Mouse (Mus musculus) heart, postnatal 10 days (tissue): Measurements from ENCODE around the gene Il1f9. TPM values are rescaled to one million over a fixed set of nuclear protein-coding genes. Genes with fewer than 3 reads are reported as not detected.
A peak's percentile ranks its signal among the peaks of the same experiment; 100 is the strongest.
"Not testable (repeated sequence)": the region's sequence is repeated elsewhere in the genome, so short reads cannot be mapped to it uniquely, and the experiment has no call there.

Experiments
- DNase-seq, 2 experiments: peaks; one replicate each; pipeline ENCODE4 v3.0.0; 2021
- intact Hi-C: fragments of 180-260 bp; cut with DNase I; formaldehyde crosslinking; loops from one replicate; pipeline ENCODE4 v1.15.1; 2025
- total RNA-seq, 2 experiments: library from RNA; stranded (reverse); gene quantifications; 2 replicates each; pipeline ENCODE4 v1.2.3; 2021

Il1f9 gene
- not detected for total RNA-seq

DNA sequence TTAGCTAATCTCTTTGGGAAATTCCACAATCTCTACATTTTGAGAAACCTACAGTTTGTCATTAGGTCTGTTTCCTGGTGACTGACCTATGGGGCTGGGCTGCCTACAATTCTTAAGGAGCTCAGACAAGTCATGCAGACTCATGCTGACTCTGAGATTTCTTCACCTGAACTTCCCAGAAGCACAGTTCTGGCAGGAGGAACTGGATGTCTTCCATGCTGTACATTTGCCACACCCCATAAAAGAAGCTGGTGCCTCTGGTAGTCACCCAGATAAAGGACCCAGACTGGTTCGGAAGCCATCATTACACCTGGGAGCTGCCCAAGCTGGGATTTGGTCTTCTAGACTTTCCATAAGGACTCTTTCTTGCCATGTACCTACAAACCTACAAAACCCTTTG lies at the start of gene Il1f9:
Il1f9 (plus strand) TSS at position 301 of the 400 bp plus-strand sequence.
- no peak for DNase-seq
- intact Hi-C loops = no loop called here

DNA sequence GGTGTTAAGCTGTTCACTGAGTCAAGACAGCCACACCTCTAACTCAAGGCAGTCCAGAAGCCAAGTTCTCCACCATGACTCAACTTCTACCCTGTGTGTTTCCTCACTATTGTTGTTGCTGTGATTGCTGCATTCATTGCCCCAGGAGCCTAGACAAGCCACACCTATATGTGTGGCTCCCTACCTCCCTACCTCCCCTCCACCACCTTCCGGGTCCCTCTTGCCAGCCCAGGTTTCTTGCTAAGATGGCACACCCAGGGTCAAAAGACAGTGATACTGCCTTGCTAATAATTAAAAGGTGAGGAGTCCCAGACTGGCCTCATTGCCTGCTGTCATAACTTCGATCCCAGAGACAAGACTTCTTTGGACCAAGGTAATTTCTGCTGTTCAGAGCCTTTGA lies 33.4 kb upstream of the Il1f9 start, which contains the start of gene Il1f8:
Il1f8 (plus strand) TSS at position 301 of the 400 bp plus-strand sequence.
- intact Hi-C loops = no loop called here
- DNase-seq = no peak

- peak; percentile 8 to 22 for DNase-seq
- intact Hi-C loops = not testable (repeated sequence)
Observed at GRCm38 (mm10) chr2:24181683-24182331, 4.5 kb upstream of the Il1f9 start.

- DNase-seq, intact Hi-C loops: not testable (repeated sequence)
Observed at GRCm38 (mm10) chr2:24182423-24183147, 3.7 kb upstream of the Il1f9 start.

DNA sequence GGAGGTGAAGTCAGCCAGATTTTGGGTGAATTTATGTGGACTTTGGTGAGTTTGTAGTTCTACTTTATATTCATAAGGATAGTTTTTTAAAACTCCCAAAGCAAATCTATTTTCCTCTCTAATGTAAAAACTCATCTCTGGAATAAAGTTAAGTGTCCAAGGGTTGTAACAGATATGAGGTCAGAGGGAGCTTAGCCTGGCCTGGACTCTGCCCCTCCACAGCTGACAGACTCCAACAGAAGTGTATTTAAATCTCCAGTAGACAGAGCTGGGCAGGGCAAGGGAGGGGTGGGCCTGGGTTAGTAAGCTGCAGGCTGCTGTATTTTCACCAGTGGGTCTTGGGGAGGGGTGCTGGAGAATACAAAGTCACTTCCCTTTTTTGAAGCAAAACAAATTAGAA lies 2.2 kb upstream of the Il1f9 start:
- intact Hi-C loops, DNase-seq: not testable (repeated sequence)

- DNase-seq = no peak
- intact Hi-C loops = no loop called here
Observed at GRCm38 (mm10) chr2:24187585-24187984, 1.3 kb downstream of the Il1f9 start.

DNA sequence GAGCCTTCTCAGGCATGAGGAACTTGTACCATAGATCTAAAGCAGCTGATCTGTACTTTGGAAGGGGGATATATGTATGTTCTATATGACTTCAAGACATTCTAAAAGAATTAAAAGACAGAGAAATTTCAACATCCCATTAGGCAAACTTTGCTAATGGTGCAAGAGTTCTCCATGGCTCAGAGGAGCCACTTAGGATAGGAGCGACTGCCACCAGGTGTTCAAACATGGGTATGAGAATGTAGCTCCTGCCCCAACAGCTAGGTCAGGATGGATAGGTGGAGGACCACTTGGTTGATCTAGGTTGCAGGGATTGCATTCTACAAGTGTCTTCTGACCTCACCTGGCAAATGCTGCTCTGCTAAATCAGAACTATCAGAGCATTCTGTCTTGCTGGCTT lies 1.9 kb downstream of the Il1f9 start:
- no peak for DNase-seq
- intact Hi-C loops = no loop called here

- intact Hi-C loops = no loop called here
- DNase-seq = no peak
Observed at GRCm38 (mm10) chr2:24215118-24215517, 28.8 kb downstream of the Il1f9 start, which contains the start of gene Il1f6. Gene Il1f6 (plus strand): TSS chr2:24215418.

DNA sequence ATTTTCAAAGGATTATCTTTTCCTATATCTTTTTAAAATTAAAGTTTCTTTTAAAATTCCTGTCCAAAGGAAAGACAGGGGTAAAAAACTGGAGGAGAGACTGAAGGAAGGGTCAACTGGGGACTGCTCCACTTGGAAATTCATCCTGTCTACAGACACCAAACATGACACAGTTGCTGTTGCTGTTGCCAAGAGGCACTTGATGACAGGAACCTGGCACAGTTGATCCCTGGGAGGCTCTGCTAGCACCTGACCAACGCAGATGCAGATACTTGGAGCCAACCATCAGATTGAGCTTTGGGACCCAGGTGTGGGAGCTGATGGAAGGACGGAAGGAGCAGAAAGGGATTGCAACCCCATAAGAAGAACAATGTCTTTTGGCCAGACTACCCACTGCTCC lies 40.9 kb downstream of the Il1f9 start:
- intact Hi-C loops = no loop called here

More for the DNA sequence above, 40.9 kb downstream of the Il1f9 start:
- DNase-seq = peak; percentile 33 to 35

Other genes with a start within 250 kb of the Il1f9 start
- gene Hnmt, start 137.1 kb upstream of the Il1f9 start, total RNA-seq = 1 to 10 TPM; 7.8 to 8.5 TPM
- gene Tbpl2, start 89.9 kb upstream of the Il1f9 start, total RNA-seq = not detected
- not detected for gene Il1f8, start 33.3 kb upstream of the Il1f9 start, total RNA-seq
- gene Il1f6, start 28.9 kb downstream of the Il1f9 start, total RNA-seq = not detected
- gene Il1f5, start 90.5 kb downstream of the Il1f9 start, total RNA-seq = not detected
- gene Il1f10, start 104.7 kb downstream of the Il1f9 start, total RNA-seq = not detected
- gene Il1rn, start 150.4 kb downstream of the Il1f9 start, total RNA-seq = under 1 TPM in 1 of 2 experiments, not detected in 1; 0.20 TPM
- 1 to 10 TPM; 1.3 to 2.2 TPM for gene Psd4, start 181.1 kb downstream of the Il1f9 start, total RNA-seq